Mouse (Mus musculus) embryonic facial prominence, embryonic 11.5 days (tissue): ENCODE measurements at regions not wholly inside any gene's neighbourhood (a gene's known extent, or its start where the extent isn't known, plus 50 kb on each side); places are given as distances from the start of the nearest gene placed in this dataset.

ENCODE experiments used
- ATAC-seq: fragments of 200-750 bp; cut with Nextera tagmentation; replicated peaks from 2 replicates; pipeline ENCODE4 v1.8.0; 2017; ENCODE audit warnings: low read depth; ENCODE audit not compliant: insufficient number of reproducible peaks, low FRiP score, low TSS enrichment
- DNase-seq: peaks from one replicate; pipeline ENCODE4 v3.0.0-alpha.2; 2015; ENCODE audit warnings: low spot score
- H3K27ac ChIP-seq: fragments of 300-500 bp; sonication (generic); replicated peaks from 2 replicates; pipeline ENCODE4 v1.5.1; 2014; ENCODE audit warnings: mild to moderate bottlenecking, low read depth, low read length, control low read depth
- H3K27me3 ChIP-seq: fragments of 300-500 bp; sonication (generic); 2 replicates; pipeline ENCODE4 v1.6.1; 2014; ENCODE audit warnings: mild to moderate bottlenecking, low read length, moderate library complexity, mixed read lengths; ENCODE audit not compliant: control insufficient read depth, insufficient read depth
- H3K36me3 ChIP-seq: fragments of 300-500 bp; sonication (generic); replicated peaks from 2 replicates; pipeline ENCODE4 v1.6.1; 2014; ENCODE audit warnings: low read depth, mild to moderate bottlenecking, low read length, moderate library complexity, mixed read lengths; ENCODE audit not compliant: control insufficient read depth, insufficient read depth
- H3K4me1 ChIP-seq: fragments of 300-500 bp; sonication (generic); 2 replicates; pipeline ENCODE4 v1.6.1; 2014; ENCODE audit warnings: low read length, mixed read lengths; ENCODE audit not compliant: control insufficient read depth, insufficient read depth
- H3K4me2 ChIP-seq: fragments of 300-500 bp; sonication (generic); 2 replicates; pipeline ENCODE4 v1.6.1; 2014; ENCODE audit warnings: low read depth, mild to moderate bottlenecking, control low read depth, low read length, moderate library complexity
- H3K4me3 ChIP-seq: fragments of 300-500 bp; sonication (generic); 2 replicates; pipeline ENCODE4 v1.5.1; 2014; ENCODE audit warnings: low read depth, low read length, control low read depth
- H3K9ac ChIP-seq: fragments of 300-500 bp; sonication (generic); replicated peaks from 2 replicates; pipeline ENCODE4 v1.6.1; 2014; ENCODE audit warnings: mild to moderate bottlenecking, control low read depth, low read length
- H3K9me3 ChIP-seq: fragments of 300-500 bp; sonication (generic); replicated peaks from 2 replicates; pipeline ENCODE4 v1.6.1; 2016; ENCODE audit warnings: mild to moderate bottlenecking, low read length, inconsistent platforms, mixed read lengths; ENCODE audit not compliant: control insufficient read depth
- WGBS: fragments of 180-500 bp; shearing (Covaris S2); extraction: QIAGEN DNeasy Blood & Tissue Kit; methylation state at CpG from one replicate; pipeline ENCODE4 v1.1.7; 2014; 5-methylcytosine and 5-hydroxymethylcytosine counted together

DNA sequence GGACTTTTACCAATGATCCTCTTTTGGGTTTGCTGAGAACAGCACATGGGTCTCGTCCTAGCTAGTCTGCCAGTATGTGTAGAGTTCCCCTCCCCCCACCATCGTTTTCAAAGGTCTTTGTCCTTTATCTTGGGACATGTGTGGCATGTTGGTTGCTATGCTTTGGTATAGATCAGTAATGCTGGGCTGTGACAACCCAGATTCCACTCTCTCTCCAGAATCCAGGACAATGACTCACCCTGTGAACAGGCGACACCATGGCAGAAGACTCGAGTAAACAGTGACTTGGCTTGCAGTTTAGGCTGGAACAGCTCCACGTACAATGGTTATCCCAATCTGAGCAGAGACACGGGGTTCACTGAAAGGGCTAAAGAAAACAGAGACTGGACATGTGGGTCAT, 149.2 kb downstream of the Cdh26 start:
- H3K27ac ChIP-seq, result no peak overlapping the region
- ATAC-seq, result no peak
- no peak overlapping the region for H3K4me2 ChIP-seq
- H3K36me3 ChIP-seq, result no peaks in the 10 kb centered on the region
- DNase-seq, result no peak
- no peaks in the 10 kb centered on the region for H3K27me3 ChIP-seq
- 85% methylated on average over 6 of the region's 6 CpGs for WGBS
- no peaks in the 10 kb centered on the region for H3K4me1 ChIP-seq
- no peaks in the 10 kb centered on the region for H3K9me3 ChIP-seq
- no peak overlapping the region for H3K4me3 ChIP-seq
- H3K9ac ChIP-seq, result no peak overlapping the region

DNA sequence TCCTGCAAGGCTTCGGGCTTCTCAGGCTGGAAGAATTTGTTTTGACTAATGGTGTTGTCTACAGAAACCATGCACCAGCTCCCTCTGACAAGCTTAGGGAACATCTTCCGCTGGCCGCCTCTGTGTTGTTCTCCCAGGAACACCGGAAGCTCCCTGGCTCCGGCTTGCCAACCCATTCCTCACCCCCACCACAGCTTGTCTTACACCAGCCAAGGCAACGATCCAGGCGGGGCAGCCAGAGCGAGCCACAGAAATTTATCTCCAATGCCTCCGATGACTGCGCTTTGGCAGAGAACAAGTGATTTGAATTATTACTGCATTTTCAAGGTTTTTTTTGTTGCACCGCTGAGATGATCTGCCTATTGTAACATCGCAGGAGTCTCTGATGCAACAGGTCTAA, 151.0 kb downstream of the Cdh26 start:
- H3K36me3 ChIP-seq, result no peaks in the 10 kb centered on the region
- no peak overlapping the region for H3K4me3 ChIP-seq
- H3K9ac ChIP-seq, result no peak overlapping the region
- H3K27me3 ChIP-seq, result no peaks in the 10 kb centered on the region
- H3K4me2 ChIP-seq, result no peak overlapping the region
- H3K9me3 ChIP-seq, result no peaks in the 10 kb centered on the region
- no peak for DNase-seq
- H3K4me1 ChIP-seq, result no peaks in the 10 kb centered on the region
- no peak overlapping the region for H3K27ac ChIP-seq
- WGBS, result 85% methylated on average over 12 of the region's 12 CpGs
- no peak for ATAC-seq

DNA sequence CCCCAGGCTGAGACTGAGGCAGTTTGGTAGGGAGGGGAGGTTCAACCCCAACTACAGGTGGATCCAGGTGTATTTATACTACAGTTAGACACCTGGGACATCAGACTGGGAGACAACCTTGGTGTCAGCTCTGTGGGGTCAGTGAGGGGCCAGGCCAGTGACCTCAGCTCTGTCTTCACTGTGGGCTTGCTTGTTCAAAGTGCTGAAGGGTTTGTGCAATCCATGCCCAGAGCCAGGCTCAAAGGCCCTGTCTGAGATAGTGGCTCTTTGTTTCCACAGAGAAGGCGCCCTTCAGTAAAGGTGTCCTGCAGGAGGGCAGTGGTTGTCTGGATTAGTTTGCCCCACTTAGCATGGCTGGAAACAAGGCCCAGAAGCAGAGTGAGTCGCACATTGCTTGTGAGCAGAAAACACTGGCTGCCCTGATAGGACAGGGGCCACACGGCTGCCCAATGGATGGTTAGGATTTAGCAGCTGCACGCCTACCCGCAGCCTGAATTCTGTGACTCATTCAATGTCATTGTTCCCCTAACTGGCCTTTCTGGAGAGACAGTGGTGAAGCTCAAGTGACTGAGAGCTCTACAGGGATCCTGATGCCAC, 154.7 kb downstream of the Cdh26 start:
- ATAC-seq, result no peak
- DNase-seq, result no peak
- no peak overlapping the region for H3K4me3 ChIP-seq
- H3K9ac ChIP-seq, result no peak overlapping the region
- H3K36me3 ChIP-seq, result no peaks in the 10 kb centered on the region
- 69% methylated on average over 5 of the region's 5 CpGs for whole genome bisulfite sequencing
- no peaks in the 10 kb centered on the region for H3K9me3 ChIP-seq
- no peak overlapping the region for H3K27ac ChIP-seq
- H3K27me3 ChIP-seq, result no peaks in the 10 kb centered on the region
- H3K4me1 ChIP-seq, result no peaks in the 10 kb centered on the region
- no peak overlapping the region for H3K4me2 ChIP-seq

DNA sequence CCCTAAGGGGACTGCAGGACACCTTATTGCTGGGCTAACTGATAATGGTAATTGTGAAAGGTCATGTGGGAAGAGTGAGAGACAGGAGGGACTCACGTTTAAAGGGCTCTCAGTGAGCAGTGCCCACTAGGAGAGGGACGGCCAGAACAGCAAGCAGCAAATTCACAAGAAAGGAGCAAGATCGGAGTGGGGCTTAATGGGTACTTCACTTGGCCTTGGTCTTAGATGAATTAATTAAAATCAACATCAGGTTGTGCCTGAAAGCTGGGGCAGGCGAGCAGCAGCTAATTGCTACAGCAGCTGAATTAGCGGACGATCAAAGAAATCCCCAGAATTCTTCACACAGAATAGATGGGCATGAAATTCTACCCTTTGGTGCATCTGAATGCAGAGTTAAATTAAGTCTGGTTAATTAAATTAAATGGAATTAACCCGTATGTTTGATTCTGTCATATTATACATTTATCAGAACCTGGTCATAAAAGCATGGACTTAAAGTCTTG, 156.9 kb downstream of the Cdh26 start:
- Histone ChIP-seq H3K9ac (no peak overlapping the region), H3K4me1 (no peaks in the 10 kb centered on the region), H3K27me3 (no peaks in the 10 kb centered on the region), H3K36me3 (no peaks in the 10 kb centered on the region), H3K27ac (no peak overlapping the region), H3K4me2 (no peak overlapping the region), H3K4me3 (no peak overlapping the region), H3K9me3 (no peaks in the 10 kb centered on the region)
- ATAC-seq (no peak), DNase-seq (no peak)
- WGBS, result 74% methylated on average over 7 of the region's 7 CpGs

DNA sequence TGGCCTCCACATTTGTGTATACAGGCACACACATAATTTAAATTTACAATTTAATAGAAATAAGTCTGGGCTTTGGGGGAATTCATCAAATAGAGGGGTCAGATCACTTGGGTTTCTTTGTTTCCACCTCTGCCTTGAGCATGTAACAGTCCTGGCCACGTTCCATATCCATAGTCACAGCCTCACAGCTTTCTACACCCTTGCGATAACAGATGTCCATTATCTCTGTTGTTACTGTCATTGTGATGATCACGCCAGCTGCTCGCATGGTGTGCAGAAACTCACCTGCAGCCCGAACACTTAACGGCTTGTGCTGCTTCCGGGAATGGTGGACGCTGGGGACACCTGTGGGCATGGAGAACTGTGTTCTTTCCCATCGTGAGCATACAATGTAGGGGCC, 163.4 kb downstream of the Cdh26 start:
- Histone ChIP-seq H3K4me1 (no peaks in the 10 kb centered on the region; the same call in 1 of the 2 replicates), H3K4me2 (no peak overlapping the region), H3K27me3 (no peaks in the 10 kb centered on the region), H3K9me3 (no peaks in the 10 kb centered on the region), H3K27ac (no peak overlapping the region), H3K4me3 (no peak overlapping the region), H3K36me3 (no peaks in the 10 kb centered on the region), H3K9ac (no peak overlapping the region)
- WGBS, result 80% methylated on average over 9 of the region's 9 CpGs
- ATAC-seq, result no peak
- no peak for DNase-seq

DNA sequence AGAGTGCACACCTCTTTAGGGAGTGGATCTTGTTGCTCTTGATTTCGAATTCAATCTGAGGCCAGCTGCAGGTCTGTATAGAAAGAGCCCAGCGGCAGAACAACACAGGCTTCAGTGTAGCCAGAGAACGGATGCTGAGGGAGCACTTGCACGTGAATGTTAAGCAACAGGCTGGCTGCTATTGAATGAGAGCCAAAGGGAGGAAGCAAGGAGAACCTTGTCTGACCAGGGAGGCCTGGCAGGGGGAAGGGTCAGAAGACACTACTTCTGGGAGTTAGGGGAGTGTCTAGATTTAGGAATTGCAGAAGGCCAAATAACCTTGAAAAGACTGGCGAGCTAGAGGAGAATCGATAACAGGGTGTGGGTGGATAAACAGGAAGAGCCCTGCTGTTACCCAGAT, 163.8 kb downstream of the Cdh26 start:
- Histone ChIP-seq H3K27me3 (no peaks in the 10 kb centered on the region), H3K4me1 (no peaks in the 10 kb centered on the region; the same call in 1 of the 2 replicates), H3K27ac (no peak overlapping the region), H3K9ac (no peak overlapping the region), H3K4me3 (no peak overlapping the region), H3K36me3 (no peaks in the 10 kb centered on the region), H3K9me3 (no peaks in the 10 kb centered on the region), H3K4me2 (no peak overlapping the region)
- DNase-seq (no peak), ATAC-seq (no peak)
- 45% methylated on average over 6 of the region's 6 CpGs for WGBS

DNA sequence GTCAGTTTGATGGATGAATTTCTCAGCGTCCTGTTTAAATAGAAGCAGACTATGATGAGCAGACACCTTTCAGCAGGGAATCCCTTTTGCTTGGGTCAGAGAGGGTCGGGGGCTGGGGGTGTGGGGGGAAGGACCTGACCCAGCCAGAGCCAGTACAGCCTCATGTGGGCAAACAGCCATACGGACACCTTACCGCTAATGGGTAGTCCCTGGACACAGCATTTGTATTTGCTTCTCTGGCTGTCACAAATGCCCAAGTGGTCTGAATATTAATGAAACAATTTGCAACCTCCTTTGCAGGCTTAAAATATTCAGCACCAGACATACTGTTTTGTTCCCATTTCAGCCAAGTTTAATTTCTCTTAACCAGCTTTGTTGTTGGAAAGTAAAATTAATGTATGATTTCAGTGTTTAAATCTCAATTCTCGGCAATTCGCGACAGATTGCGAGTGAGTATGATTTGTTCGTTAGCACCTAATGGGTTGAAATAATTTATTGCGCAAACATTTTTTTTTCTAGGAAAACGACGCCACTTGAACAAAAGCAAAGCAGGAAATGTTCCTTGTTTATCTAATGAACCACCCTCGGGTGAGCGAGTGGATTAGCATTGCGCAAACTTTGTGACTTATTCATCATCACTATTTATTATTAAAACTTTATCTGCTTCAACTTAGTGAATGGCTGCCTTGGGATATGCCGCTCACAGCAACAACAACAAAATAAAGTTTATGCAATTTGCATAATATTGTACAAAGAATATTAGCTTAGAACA, 166.2 kb downstream of the Cdh26 start:
- 82% methylated on average over 16 of the region's 16 CpGs for WGBS
- Histone ChIP-seq H3K9ac (no peak overlapping the region), H3K4me3 (no peak overlapping the region), H3K27me3 (no peaks in the 10 kb centered on the region), H3K27ac (no peak overlapping the region), H3K9me3 (no peaks in the 10 kb centered on the region), H3K36me3 (no peaks in the 10 kb centered on the region), H3K4me1 (no peaks in the 10 kb centered on the region; the same call in 1 of the 2 replicates), H3K4me2 (no peak overlapping the region)
- ATAC-seq, result no peak
- no peak for DNase-seq

DNA sequence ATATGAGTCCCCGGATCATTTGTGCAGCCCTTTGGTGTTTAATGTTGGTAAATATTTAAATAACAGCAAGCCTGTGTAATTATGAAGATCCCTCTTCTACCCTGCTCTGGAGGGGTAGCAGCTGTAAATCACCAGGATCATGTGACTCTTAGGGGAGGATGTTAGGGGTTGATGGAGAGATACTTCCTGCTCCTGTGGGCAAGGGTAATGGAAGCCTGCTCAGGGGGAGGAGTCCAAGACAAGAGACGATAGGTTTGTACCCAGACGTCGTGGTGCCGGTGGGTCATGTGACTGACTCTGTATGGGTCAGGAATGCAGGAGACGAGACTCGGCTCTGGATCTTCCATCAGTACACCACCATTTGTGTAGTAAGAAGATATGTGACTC, 166.7 kb downstream of the Cdh26 start:
- Histone ChIP-seq H3K4me2 (no peak overlapping the region), H3K4me1 (no peaks in the 10 kb centered on the region; the same call in 1 of the 2 replicates), H3K4me3 (no peak overlapping the region), H3K27me3 (no peaks in the 10 kb centered on the region), H3K36me3 (no peaks in the 10 kb centered on the region), H3K9ac (no peak overlapping the region), H3K9me3 (no peaks in the 10 kb centered on the region), H3K27ac (no peak overlapping the region)
- DNase-seq, result no peak
- ATAC-seq, result no peak
- 63% methylated on average over 7 of the region's 7 CpGs for WGBS
